Mouse (Mus musculus): ENCODE measurements around the gene Rsrc2. TPM values are rescaled to one million over a fixed set of nuclear protein-coding genes. Genes with fewer than 3 reads are reported as not detected.

Gene Rsrc2
- polyA plus RNA-seq, 1 experiment = 245 TPM

- H3K27ac ChIP-seq (ENCODE audit: insufficient read depth, low read depth, low read length) = no peak overlapping the region
- TF ChIP-seq CTCF (IDR thresholded peaks at IDR 0.05; ENCODE audit: insufficient read depth, low read depth, low read length) = no peak
- no peak for TF ChIP-seq POLR2A (IDR thresholded peaks at IDR 0.05; ENCODE audit: insufficient read depth, low read depth, low read length)
- H3K4me3 ChIP-seq (ENCODE audit: insufficient read depth, low read depth, low read length) = peak overlapping the region; percentile 99; the same call in 1 of the 2 replicates
- 3% methylated on average over 6 of the region's 6 CpGs for WGBS
- H3K4me1 ChIP-seq (ENCODE audit: control insufficient read depth, insufficient read depth, low read length) = peaks cover 10% of the 10 kb centered on the region; the same call in 1 of the 2 replicates
Measured at GRCm38 (mm10) chr5:123683043-123683376, 66.2 kb downstream of the Rsrc2 start.

DNA sequence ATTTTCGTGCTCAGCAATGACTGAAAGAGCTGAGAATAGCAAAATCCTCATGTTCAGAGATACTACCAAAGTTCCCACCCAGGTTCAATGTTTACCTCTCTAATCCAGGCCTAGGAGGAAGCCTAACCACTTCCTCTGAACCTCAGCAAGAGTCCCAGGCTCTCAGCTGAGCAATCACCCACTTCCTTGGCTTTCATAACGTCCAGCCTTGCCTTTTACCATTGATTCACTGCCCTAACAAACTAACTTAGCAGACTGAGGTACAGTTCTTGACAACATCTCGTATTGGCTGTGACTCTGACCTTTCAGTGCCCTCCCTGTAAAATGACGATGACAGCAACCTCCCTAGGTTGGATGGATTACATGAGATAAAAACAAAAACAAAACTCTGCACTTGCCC lies 66.8 kb downstream of the Rsrc2 start:
- H3K27ac ChIP-seq (ENCODE audit: insufficient read depth, low read depth, low read length) = 0 out of 2 replicates have a peak overlapping the region, but pooled peaks have one; percentile 4
- 45% methylated on average over 4 of the region's 4 CpGs for WGBS

GRCm38 (mm10) chr5:123679546-123680263 lies 69.5 kb downstream of the Rsrc2 start:
- TF ChIP-seq CTCF (IDR thresholded peaks at IDR 0.05; ENCODE audit: insufficient read depth, low read depth, low read length) = no peak
- no peak for TF ChIP-seq POLR2A (IDR thresholded peaks at IDR 0.05; ENCODE audit: insufficient read depth, low read depth, low read length)
- peaks cover 11% of the 10 kb centered on the region; the same call in 1 of the 2 replicates for H3K4me1 ChIP-seq (ENCODE audit: control insufficient read depth, insufficient read depth, low read length)
- H3K4me3 ChIP-seq (ENCODE audit: insufficient read depth, low read depth, low read length) = no peak overlapping the region
- H3K27ac ChIP-seq (ENCODE audit: insufficient read depth, low read depth, low read length) = no peak overlapping the region
- 38% methylated on average over 5 of the region's 5 CpGs for WGBS

More for the DNA sequence above, 66.8 kb downstream of the Rsrc2 start:
- H3K4me1 ChIP-seq (ENCODE audit: control insufficient read depth, insufficient read depth, low read length) = peaks cover 10% of the 10 kb centered on the region; the same call in 1 of the 2 replicates
- 0 out of 2 replicates have a peak overlapping the region, but pooled peaks have one; percentile 0 for H3K4me3 ChIP-seq (ENCODE audit: insufficient read depth, low read depth, low read length)
- TF ChIP-seq POLR2A (IDR thresholded peaks at IDR 0.05; ENCODE audit: insufficient read depth, low read depth, low read length) (no peak), CTCF (IDR thresholded peaks at IDR 0.05; ENCODE audit: insufficient read depth, low read depth, low read length) (no peak)

GRCm38 (mm10) chr5:123679106-123679505 lies 70.1 kb downstream of the Rsrc2 start:
- Histone ChIP-seq H3K4me1 (ENCODE audit: control insufficient read depth, insufficient read depth, low read length) (peaks cover 11% of the 10 kb centered on the region; the same call in 1 of the 2 replicates), H3K27ac (ENCODE audit: insufficient read depth, low read depth, low read length) (no peak overlapping the region), H3K4me3 (ENCODE audit: insufficient read depth, low read depth, low read length) (no peak overlapping the region)
- TF ChIP-seq POLR2A (IDR thresholded peaks at IDR 0.05; ENCODE audit: insufficient read depth, low read depth, low read length) (no peak), CTCF (IDR thresholded peaks at IDR 0.05; ENCODE audit: insufficient read depth, low read depth, low read length) (no peak)
- WGBS = 74% methylated on average over 3 of the region's 3 CpGs

Other genes with a start within 250 kb of the Rsrc2 start
- not detected in 2 replicates for gene B3gnt4, start 239.0 kb downstream of the Rsrc2 start, polyA plus RNA-seq (2012; ENCODE audit: insufficient read depth, insufficient read length, low replicate concordance, missing spikeins)
- not detected in 2 replicates for gene Diablo, start 225.2 kb downstream of the Rsrc2 start, polyA plus RNA-seq (2012; ENCODE audit: insufficient read depth, insufficient read length, low replicate concordance, missing spikeins)
- not detected in 2 replicates for gene Gm49027, start 223.9 kb downstream of the Rsrc2 start, polyA plus RNA-seq (2012; ENCODE audit: insufficient read depth, insufficient read length, low replicate concordance, missing spikeins)
- gene Vps33a, start 176.4 kb downstream of the Rsrc2 start, polyA plus RNA-seq (2012; ENCODE audit: insufficient read depth, insufficient read length, low replicate concordance, missing spikeins) = not detected in 2 replicates
- gene Clip1, start 64.8 kb downstream of the Rsrc2 start, polyA plus RNA-seq (2012; ENCODE audit: insufficient read depth, insufficient read length, low replicate concordance, missing spikeins) = not detected in 2 replicates
- not detected in 2 replicates for gene Zcchc8, start 28.3 kb downstream of the Rsrc2 start, polyA plus RNA-seq (2012; ENCODE audit: insufficient read depth, insufficient read length, low replicate concordance, missing spikeins)
- gene Kntc1, start 302 bp upstream of the Rsrc2 start, polyA plus RNA-seq (2012; ENCODE audit: insufficient read depth, insufficient read length, low replicate concordance, missing spikeins) = not detected in 2 replicates
- not detected in 2 replicates for gene Hcar2, start 116.1 kb upstream of the Rsrc2 start, polyA plus RNA-seq (2012; ENCODE audit: insufficient read depth, insufficient read length, low replicate concordance, missing spikeins)
- gene Hcar1, start 130.6 kb upstream of the Rsrc2 start, polyA plus RNA-seq (2012; ENCODE audit: insufficient read depth, insufficient read length, low replicate concordance, missing spikeins) = not detected in 2 replicates
- not detected in 2 replicates for gene Denr, start 157.8 kb upstream of the Rsrc2 start, polyA plus RNA-seq (2012; ENCODE audit: insufficient read depth, insufficient read length, low replicate concordance, missing spikeins)
- gene Gm43518, start 178.0 kb upstream of the Rsrc2 start, polyA plus RNA-seq (2012; ENCODE audit: insufficient read depth, insufficient read length, low replicate concordance, missing spikeins) = not detected in 2 replicates
- not detected in 2 replicates for gene Ccdc62, start 181.3 kb upstream of the Rsrc2 start, polyA plus RNA-seq (2012; ENCODE audit: insufficient read depth, insufficient read length, low replicate concordance, missing spikeins)
- not detected in 2 replicates for gene Hip1r, start 224.2 kb upstream of the Rsrc2 start, polyA plus RNA-seq (2012; ENCODE audit: insufficient read depth, insufficient read length, low replicate concordance, missing spikeins)

Data from olfactory bulb, adult 2 months (tissue).